Mouse (Mus musculus) E14TG2a.4 (cell line): ENCODE measurements around the gene Plekhg3.

ENCODE experiments used
- H3K27me3 ChIP-seq: 2 replicates; pipeline ENCODE4 v1.6.1; 2014; ENCODE audit warnings: low read length, control low read depth; ENCODE audit not compliant: insufficient read depth
- H3K36me3 ChIP-seq: 2 replicates; pipeline ENCODE4 v1.6.1; 2014; ENCODE audit warnings: low read length, control low read depth; ENCODE audit not compliant: insufficient read depth
- H3K4me1 ChIP-seq: replicated peaks from 2 replicates; pipeline ENCODE4 v1.6.1; 2014; ENCODE audit warnings: low read depth, low read length, control low read depth
- H3K4me3 ChIP-seq: replicated peaks from 2 replicates; pipeline ENCODE4 v1.5.1; 2014; ENCODE audit warnings: mild to moderate bottlenecking, low read length
- H3K9me3 ChIP-seq: 2 replicates; pipeline ENCODE4 v1.6.1; 2014; ENCODE audit warnings: low read length, control low read depth
- CTCF ChIP-seq: conservative IDR thresholded peaks from 2 replicates; pipeline ENCODE4 v1.5.1; 2014; ENCODE audit warnings: low read length
- NANOG ChIP-seq: IDR thresholded peaks from 2 replicates; pipeline ENCODE4 v1.6.1; 2014; ENCODE audit warnings: borderline replicate concordance, low read length, mixed read lengths
- POU5F1 ChIP-seq: IDR thresholded peaks from 2 replicates; pipeline ENCODE4 v1.6.1; 2014; ENCODE audit warnings: low read length, borderline replicate concordance

Gene Plekhg3

GRCm38 (mm10) chr12:76552321-76552720, 21.6 kb downstream of the Plekhg3 start:
- no peak overlapping the region for H3K4me3 ChIP-seq
- peaks cover 85% of the 10 kb centered on the region for H3K4me1 ChIP-seq
- TF ChIP-seq CTCF: no peak
- TF ChIP-seq POU5F1: no peak
- no peak for TF ChIP-seq NANOG
- H3K27me3 ChIP-seq: no peaks in the 10 kb centered on the region
- H3K9me3 ChIP-seq: no peaks in the 10 kb centered on the region
- H3K36me3 ChIP-seq: peaks cover 3% of the 10 kb centered on the region; the same call in 1 of the 2 replicates

GRCm38 (mm10) chr12:76552958-76553357, 22.3 kb downstream of the Plekhg3 start:
- no peak for TF ChIP-seq CTCF
- Histone ChIP-seq H3K4me3 (no peak overlapping the region), H3K27me3 (no peaks in the 10 kb centered on the region), H3K4me1 (peaks cover 85% of the 10 kb centered on the region), H3K36me3 (peaks cover 3% of the 10 kb centered on the region; the same call in 1 of the 2 replicates), H3K9me3 (no peaks in the 10 kb centered on the region)

- peaks cover 80% of the 10 kb centered on the region for H3K4me1 ChIP-seq
- H3K9me3 ChIP-seq: no peaks in the 10 kb centered on the region
- H3K36me3 ChIP-seq: peaks cover 3% of the 10 kb centered on the region; the same call in 1 of the 2 replicates
- TF ChIP-seq POU5F1: no peak
- no peak for TF ChIP-seq CTCF
- TF ChIP-seq NANOG: no peak
- no peak overlapping the region for H3K4me3 ChIP-seq
- no peaks in the 10 kb centered on the region for H3K27me3 ChIP-seq
Measured at GRCm38 (mm10) chr12:76553917-76554316, 23.2 kb downstream of the Plekhg3 start.

- TF ChIP-seq CTCF (no peak), NANOG (no peak), POU5F1 (no peak)
- Histone ChIP-seq H3K4me1 (peaks cover 76% of the 10 kb centered on the region), H3K27me3 (no peaks in the 10 kb centered on the region), H3K4me3 (no peak overlapping the region), H3K36me3 (peaks cover 3% of the 10 kb centered on the region; the same call in 1 of the 2 replicates), H3K9me3 (no peaks in the 10 kb centered on the region)
Measured at GRCm38 (mm10) chr12:76554392-76554791, 23.7 kb downstream of the Plekhg3 start.

- TF ChIP-seq NANOG (no peak), POU5F1 (no peak)
- Histone ChIP-seq H3K27me3 (no peaks in the 10 kb centered on the region), H3K36me3 (peaks cover 5% of the 10 kb centered on the region; the same call in 1 of the 2 replicates), H3K4me1 (peaks cover 70% of the 10 kb centered on the region), H3K4me3 (no peak overlapping the region), H3K9me3 (no peaks in the 10 kb centered on the region)
Measured at GRCm38 (mm10) chr12:76554871-76555386, 24.2 kb downstream of the Plekhg3 start.

- Histone ChIP-seq H3K36me3 (peaks cover 14% of the 10 kb centered on the region), H3K27me3 (no peaks in the 10 kb centered on the region), H3K4me3 (no peak overlapping the region), H3K9me3 (no peaks in the 10 kb centered on the region), H3K4me1 (peaks cover 58% of the 10 kb centered on the region)
- no peak for TF ChIP-seq CTCF
- TF ChIP-seq NANOG: no peak
- TF ChIP-seq POU5F1: no peak
Measured at GRCm38 (mm10) chr12:76556187-76556586, 25.5 kb downstream of the Plekhg3 start.

- H3K36me3 ChIP-seq: peaks cover 19% of the 10 kb centered on the region
- no peak overlapping the region for H3K4me3 ChIP-seq
- H3K27me3 ChIP-seq: no peaks in the 10 kb centered on the region
- peaks cover 51% of the 10 kb centered on the region for H3K4me1 ChIP-seq
- no peak for TF ChIP-seq POU5F1
- no peak for TF ChIP-seq CTCF
- no peak for TF ChIP-seq NANOG
- H3K9me3 ChIP-seq: no peaks in the 10 kb centered on the region
Measured at GRCm38 (mm10) chr12:76556745-76557389, 26.2 kb downstream of the Plekhg3 start.

- TF ChIP-seq CTCF (no peak), NANOG (no peak), POU5F1 (no peak)
- Histone ChIP-seq H3K27me3 (no peaks in the 10 kb centered on the region), H3K4me1 (peaks cover 54% of the 10 kb centered on the region), H3K9me3 (no peaks in the 10 kb centered on the region), H3K36me3 (peaks cover 31% of the 10 kb centered on the region), H3K4me3 (no peak overlapping the region)
Measured at GRCm38 (mm10) chr12:76558206-76558605, 27.5 kb downstream of the Plekhg3 start.

GRCm38 (mm10) chr12:76562196-76562595, 31.5 kb downstream of the Plekhg3 start:
- Histone ChIP-seq H3K36me3 (peaks cover 70% of the 10 kb centered on the region), H3K4me1 (peaks cover 34% of the 10 kb centered on the region), H3K9me3 (peaks cover under 1% of the 10 kb centered on the region; the same call in 1 of the 2 replicates), H3K27me3 (no peaks in the 10 kb centered on the region), H3K4me3 (no peak overlapping the region)
- TF ChIP-seq POU5F1 (no peak), CTCF (no peak), NANOG (no peak)
